Mouse (Mus musculus) midbrain, embryonic 12.5 days (tissue): ENCODE measurements around the gene Pla2g12a. TPM values are rescaled to one million over a fixed set of nuclear protein-coding genes. Genes with fewer than 3 reads are reported as not detected.

Experiments used
- ATAC-seq: fragments of 200-750 bp; cut with Nextera tagmentation; 2 replicates; pipeline ENCODE4 v1.8.0; 2017; ENCODE audit warnings: low read depth, moderate TSS enrichment, moderate library complexity; ENCODE audit not compliant: low FRiP score
- H3K27ac ChIP-seq: fragments of 300-500 bp; sonication (generic); replicated peaks from 2 replicates; pipeline ENCODE4 v1.5.1; 2016; ENCODE audit warnings: mild to moderate bottlenecking
- H3K27me3 ChIP-seq: fragments of 300-500 bp; sonication (generic); 2 replicates; pipeline ENCODE4 v1.6.1; 2016; ENCODE audit warnings: mild to moderate bottlenecking
- H3K36me3 ChIP-seq: fragments of 300-500 bp; sonication (generic); 2 replicates; pipeline ENCODE4 v1.6.1; 2016
- H3K4me1 ChIP-seq: fragments of 300-500 bp; sonication (generic); 2 replicates; pipeline ENCODE4 v1.6.1; 2016
- H3K4me2 ChIP-seq: fragments of 300-500 bp; sonication (generic); replicated peaks from 2 replicates; pipeline ENCODE4 v1.6.1; 2016; ENCODE audit warnings: mild to moderate bottlenecking, moderate library complexity
- H3K4me3 ChIP-seq: fragments of 300-500 bp; sonication (generic); 2 replicates; pipeline ENCODE4 v1.5.1; 2016; ENCODE audit warnings: mild to moderate bottlenecking
- H3K9ac ChIP-seq: fragments of 300-500 bp; sonication (generic); replicated peaks from 2 replicates; pipeline ENCODE4 v1.6.1; 2016; ENCODE audit warnings: mild to moderate bottlenecking, moderate library complexity
- H3K9me3 ChIP-seq: fragments of 300-500 bp; sonication (generic); 2 replicates; pipeline ENCODE4 v1.6.1; 2016; ENCODE audit warnings: mild to moderate bottlenecking
- WGBS: fragments of 180-500 bp; shearing (Covaris S2); methylation state at CpG from one replicate; pipeline ENCODE4 v1.1.7; 2016; 5-methylcytosine and 5-hydroxymethylcytosine counted together
- polyA plus RNA-seq: library from polyadenylated mRNA; unstranded; fragments of >200 nt; fragmentation: Nextera tagmentation; extraction: Ambion mirVana; gene quantifications from 2 replicates; pipeline ENCODE4 v1.2.1, GENCODE M21; 2016

Pla2g12a gene
- polyA plus RNA-seq, 1 experiment from 2014 or later, result 22.6 TPM

- Histone ChIP-seq H3K9me3 (no peaks in the 10 kb centered on the region), H3K4me1 (peaks cover 13% of the 10 kb centered on the region), H3K4me2 (no peak overlapping the region), H3K9ac (no peak overlapping the region), H3K4me3 (no peak overlapping the region), H3K27me3 (0 out of 2 replicates have a peak, but pooled peaks cover 4% of the 10 kb centered on the region), H3K36me3 (0 out of 2 replicates have a peak, but pooled peaks cover 9% of the 10 kb centered on the region), H3K27ac (no peak overlapping the region)
- 85% methylated on average over 8 of the region's 8 CpGs for WGBS
- no peak for ATAC-seq
Observed at GRCm38 (mm10) chr3:129903866-129904265, 25.5 kb downstream of the Pla2g12a start.

GRCm38 (mm10) chr3:129904381-129905132 is 26.2 kb downstream of the Pla2g12a start:
- H3K4me3 ChIP-seq, result no peak overlapping the region
- ATAC-seq, result no peak

GRCm38 (mm10) chr3:129912025-129912424 is 33.6 kb downstream of the Pla2g12a start:
- Histone ChIP-seq H3K4me2 (no peak overlapping the region), H3K27ac (no peak overlapping the region), H3K9ac (no peak overlapping the region), H3K27me3 (no peaks in the 10 kb centered on the region), H3K4me1 (no peaks in the 10 kb centered on the region), H3K36me3 (peaks cover 33% of the 10 kb centered on the region), H3K9me3 (no peaks in the 10 kb centered on the region), H3K4me3 (no peak overlapping the region)
- no peak for ATAC-seq
- WGBS, result 94% methylated on average over 14 of the region's 14 CpGs

More at GRCm38 (mm10) chr3:129904381-129905132, 26.2 kb downstream of the Pla2g12a start:
- H3K27ac ChIP-seq, result no peak overlapping the region
- H3K9ac ChIP-seq, result no peak overlapping the region
- 0 out of 2 replicates have a peak, but pooled peaks cover 4% of the 10 kb centered on the region for H3K27me3 ChIP-seq
- peaks cover 13% of the 10 kb centered on the region for H3K4me1 ChIP-seq
- H3K9me3 ChIP-seq, result no peaks in the 10 kb centered on the region
- peaks cover 14% of the 10 kb centered on the region for H3K36me3 ChIP-seq
- H3K4me2 ChIP-seq, result no peak overlapping the region
- WGBS, result 90% methylated on average over 7 of the region's 7 CpGs

- no peaks in the 10 kb centered on the region for H3K9me3 ChIP-seq
- 95% methylated on average over 13 of the region's 13 CpGs for WGBS
- ATAC-seq, result no peak
- no peaks in the 10 kb centered on the region for H3K4me1 ChIP-seq
- H3K36me3 ChIP-seq, result peaks cover 30% of the 10 kb centered on the region
- H3K27me3 ChIP-seq, result no peaks in the 10 kb centered on the region
- H3K27ac ChIP-seq, result no peak overlapping the region
- no peak overlapping the region for H3K9ac ChIP-seq
- no peak overlapping the region for H3K4me2 ChIP-seq
- H3K4me3 ChIP-seq, result no peak overlapping the region
Observed at GRCm38 (mm10) chr3:129913241-129913640, 34.8 kb downstream of the Pla2g12a start.

- H3K9ac ChIP-seq, result no peak overlapping the region
- 86% methylated on average over 3 of the region's 3 CpGs for WGBS
- no peaks in the 10 kb centered on the region for H3K27me3 ChIP-seq
- H3K4me1 ChIP-seq, result no peaks in the 10 kb centered on the region
- no peak overlapping the region for H3K4me3 ChIP-seq
- H3K27ac ChIP-seq, result no peak overlapping the region
- no peak for ATAC-seq
- H3K36me3 ChIP-seq, result peaks cover 4% of the 10 kb centered on the region; the same call in 1 of the 2 replicates
- H3K9me3 ChIP-seq, result no peaks in the 10 kb centered on the region
- H3K4me2 ChIP-seq, result no peak overlapping the region
Observed at GRCm38 (mm10) chr3:129917424-129917823, 39.0 kb downstream of the Pla2g12a start.

GRCm38 (mm10) chr3:129918434-129918833 is 40.0 kb downstream of the Pla2g12a start:
- Histone ChIP-seq H3K36me3 (peaks cover under 1% of the 10 kb centered on the region; the same call in 1 of the 2 replicates), H3K27ac (no peak overlapping the region), H3K27me3 (no peaks in the 10 kb centered on the region), H3K9ac (no peak overlapping the region), H3K4me3 (no peak overlapping the region), H3K4me1 (no peaks in the 10 kb centered on the region), H3K9me3 (no peaks in the 10 kb centered on the region), H3K4me2 (no peak overlapping the region)
- peak; percentile 74; the same call in 1 of the 2 replicates for ATAC-seq
- WGBS, result 15% methylated on average over 13 of the region's 13 CpGs

- no peak overlapping the region for H3K4me3 ChIP-seq
- no peaks in the 10 kb centered on the region for H3K27me3 ChIP-seq
- H3K9ac ChIP-seq, result no peak overlapping the region
- H3K9me3 ChIP-seq, result peaks cover 3% of the 10 kb centered on the region; the same call in 1 of the 2 replicates
- H3K36me3 ChIP-seq, result no peaks in the 10 kb centered on the region
- no peak for ATAC-seq
- H3K27ac ChIP-seq, result no peak overlapping the region
- WGBS, result 88% methylated on average over 7 of the region's 7 CpGs
- H3K4me1 ChIP-seq, result no peaks in the 10 kb centered on the region
- H3K4me2 ChIP-seq, result no peak overlapping the region
Observed at GRCm38 (mm10) chr3:129923581-129923980, 45.2 kb downstream of the Pla2g12a start.

GRCm38 (mm10) chr3:129925861-129926260 is 47.5 kb downstream of the Pla2g12a start:
- Histone ChIP-seq H3K36me3 (no peaks in the 10 kb centered on the region), H3K9ac (no peak overlapping the region), H3K4me1 (no peaks in the 10 kb centered on the region), H3K27ac (no peak overlapping the region), H3K4me3 (no peak overlapping the region), H3K27me3 (no peaks in the 10 kb centered on the region), H3K4me2 (no peak overlapping the region), H3K9me3 (peaks cover 3% of the 10 kb centered on the region; the same call in 1 of the 2 replicates)
- WGBS, result 86% methylated on average over 3 of the region's 3 CpGs
- ATAC-seq, result no peak

GRCm38 (mm10) chr3:129930213-129930778 is 51.9 kb downstream of the Pla2g12a start:
- Histone ChIP-seq H3K9me3 (no peaks in the 10 kb centered on the region), H3K4me1 (no peaks in the 10 kb centered on the region), H3K4me3 (no peak overlapping the region), H3K27me3 (no peaks in the 10 kb centered on the region), H3K9ac (no peak overlapping the region), H3K27ac (no peak overlapping the region), H3K4me2 (no peak overlapping the region), H3K36me3 (no peaks in the 10 kb centered on the region)
- no peak for ATAC-seq
- WGBS, result 77% methylated on average over 6 of the region's 6 CpGs

- Histone ChIP-seq H3K9ac (no peak overlapping the region), H3K27me3 (no peaks in the 10 kb centered on the region), H3K4me2 (no peak overlapping the region), H3K4me1 (peaks cover 3% of the 10 kb centered on the region; the same call in 1 of the 2 replicates), H3K9me3 (no peaks in the 10 kb centered on the region), H3K36me3 (no peaks in the 10 kb centered on the region), H3K4me3 (no peak overlapping the region), H3K27ac (no peak overlapping the region)
- 50% methylated on average over 4 of the region's 4 CpGs for WGBS
- ATAC-seq, result no peak
Observed at GRCm38 (mm10) chr3:129932443-129932842, 54.0 kb downstream of the Pla2g12a start.

- ATAC-seq, result no peak
- no peaks in the 10 kb centered on the region for H3K9me3 ChIP-seq
- H3K4me2 ChIP-seq, result no peak overlapping the region
- H3K27ac ChIP-seq, result no peak overlapping the region
- 54% methylated on average over 9 of the region's 9 CpGs for WGBS
- H3K36me3 ChIP-seq, result no peaks in the 10 kb centered on the region
- H3K4me3 ChIP-seq, result no peak overlapping the region
- no peaks in the 10 kb centered on the region for H3K27me3 ChIP-seq
- no peak overlapping the region for H3K9ac ChIP-seq
- peaks cover 3% of the 10 kb centered on the region; the same call in 1 of the 2 replicates for H3K4me1 ChIP-seq
Observed at GRCm38 (mm10) chr3:129936561-129936960, 58.2 kb downstream of the Pla2g12a start.

- H3K4me3 ChIP-seq, result no peak overlapping the region
- H3K27me3 ChIP-seq, result no peaks in the 10 kb centered on the region
- H3K9me3 ChIP-seq, result no peaks in the 10 kb centered on the region
- no peak for ATAC-seq
- no peak overlapping the region for H3K4me2 ChIP-seq
- H3K27ac ChIP-seq, result no peak overlapping the region
- H3K36me3 ChIP-seq, result no peaks in the 10 kb centered on the region
- H3K4me1 ChIP-seq, result peaks cover 3% of the 10 kb centered on the region; the same call in 1 of the 2 replicates
- 67% methylated on average over 3 of the region's 3 CpGs for WGBS
- no peak overlapping the region for H3K9ac ChIP-seq
Observed at GRCm38 (mm10) chr3:129937848-129938247, 59.4 kb downstream of the Pla2g12a start.
